Mouse (Mus musculus) lung, postnatal 0 days (tissue): ENCODE data around the gene Hspa1l. TPM values are rescaled to one million over a fixed set of nuclear protein-coding genes. Genes with fewer than 3 reads are reported as not detected.
"Not testable (repeated sequence)": the region's sequence is repeated elsewhere in the genome, so short reads cannot be mapped to it uniquely, and the experiment has no call there.

Source experiments
- ATAC-seq: fragments of 200-750 bp; cut with Nextera tagmentation; 2 replicates; pipeline ENCODE4 v1.8.0; 2017; ENCODE audit warnings: moderate library complexity
- DNase-seq: peaks from one replicate; pipeline ENCODE4 v3.0.0-alpha.2; 2016; ENCODE audit warnings: low spot score
- H3K27ac ChIP-seq: fragments of 300-500 bp; sonication (generic); 2 replicates; pipeline ENCODE4 v1.5.1; 2014; ENCODE audit warnings: antibody characterized with exemption, mild to moderate bottlenecking, low read length, mixed read lengths
- H3K27me3 ChIP-seq: fragments of 300-500 bp; sonication (generic); replicated peaks from 2 replicates; pipeline ENCODE4 v1.6.1; 2014; ENCODE audit warnings: low read length, mixed read lengths; ENCODE audit not compliant: insufficient read depth
- H3K36me3 ChIP-seq: fragments of 300-500 bp; sonication (generic); 2 replicates; pipeline ENCODE4 v1.6.1; 2014; ENCODE audit warnings: low read length, mixed read lengths; ENCODE audit not compliant: insufficient read depth
- H3K4me1 ChIP-seq: fragments of 300-500 bp; sonication (generic); 2 replicates; pipeline ENCODE4 v1.6.1; 2014; ENCODE audit warnings: antibody characterized with exemption, low read depth, low read length, mixed read lengths; ENCODE audit not compliant: insufficient read depth
- H3K4me2 ChIP-seq: fragments of 300-500 bp; sonication (generic); replicated peaks from 2 replicates; pipeline ENCODE4 v1.6.1; 2014; ENCODE audit warnings: low read depth, mild to moderate bottlenecking, low read length, moderate library complexity, mixed read lengths
- H3K4me3 ChIP-seq: fragments of 300-500 bp; sonication (generic); 2 replicates; pipeline ENCODE4 v1.5.1; 2014; ENCODE audit warnings: low read depth, low read length
- H3K9ac ChIP-seq: fragments of 300-500 bp; sonication (generic); replicated peaks from 2 replicates; pipeline ENCODE4 v1.6.1; 2014; ENCODE audit warnings: low read depth, mild to moderate bottlenecking
- H3K9me3 ChIP-seq: fragments of 300-500 bp; sonication (generic); 2 replicates; pipeline ENCODE4 v1.6.1; 2016; ENCODE audit warnings: low read length, mixed read lengths
- CTCF ChIP-seq: IDR thresholded peaks from 2 replicates; pipeline ENCODE4 v1.5.1; 2016; ENCODE audit warnings: antibody characterized with exemption, mild to moderate bottlenecking
- EP300 ChIP-seq: IDR thresholded peaks from 2 replicates; pipeline ENCODE4 v1.6.1; 2016; ENCODE audit warnings: antibody characterized with exemption, mild to moderate bottlenecking, control low read depth
- WGBS: fragments of 180-500 bp; shearing (Covaris S2); extraction: QIAGEN DNeasy Blood & Tissue Kit; methylation state at CpG from one replicate; pipeline ENCODE4 v1.1.7; 2014; 5-methylcytosine and 5-hydroxymethylcytosine counted together
- polyA plus RNA-seq: library from polyadenylated mRNA; unstranded; fragments of >200 nt; fragmentation: Nextera tagmentation; extraction: Ambion mirVana; gene quantifications from 2 replicates; pipeline ENCODE4 v1.2.1, GENCODE M21; 2015

Hspa1l gene
- polyA plus RNA-seq, 1 experiment from 2014 or later: 0.79 TPM

DNA sequence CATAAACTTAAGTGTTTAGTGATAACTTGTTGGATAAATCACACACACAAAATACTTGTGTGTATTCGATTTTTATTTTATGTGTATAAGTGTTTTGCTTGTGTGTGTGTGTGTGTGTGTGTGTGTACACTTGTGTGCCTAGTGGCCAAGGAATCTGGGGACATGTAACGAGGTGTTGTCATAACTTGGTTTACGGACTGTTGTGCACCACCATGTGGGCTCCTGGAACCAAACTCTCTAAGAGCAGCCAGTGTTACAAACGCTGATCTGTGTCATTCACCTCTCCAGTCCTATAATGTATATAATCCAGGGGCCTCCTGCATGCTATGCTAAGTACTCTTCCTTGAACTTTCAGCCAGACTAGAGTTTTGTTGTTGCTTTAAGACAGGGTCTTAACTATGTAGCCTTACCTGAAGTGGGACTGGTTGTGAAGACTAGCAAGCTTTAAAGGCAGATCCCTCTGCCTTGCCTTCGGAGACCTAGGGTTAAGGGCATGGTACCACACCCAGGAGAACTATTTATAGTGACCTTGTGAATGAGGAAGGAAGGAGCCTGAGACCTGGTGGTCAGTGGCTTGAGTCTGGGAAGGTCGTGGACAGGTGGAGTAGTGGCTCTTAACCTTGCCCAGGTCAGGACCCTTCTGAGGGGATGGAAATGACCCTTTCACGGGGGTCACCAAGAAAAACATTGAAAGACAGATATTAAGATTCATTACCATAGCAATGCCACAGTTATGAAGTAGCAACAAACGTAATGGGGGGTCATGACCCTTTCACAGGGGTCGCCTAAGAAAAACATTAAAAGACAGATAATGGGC, 30.7 kb downstream of the Hspa1l start:
- Histone ChIP-seq H3K4me1 (peaks cover 21% of the 10 kb centered on the region), H3K9ac (0 out of 2 replicates have a peak overlapping the region, but pooled peaks have one; percentile 16), H3K4me2 (peak overlapping the region; percentile 99; the same call in 1 of the 2 replicates), H3K9me3 (no peaks in the 10 kb centered on the region), H3K27ac (no peak overlapping the region), H3K4me3 (no peak overlapping the region), H3K27me3 (no peaks in the 10 kb centered on the region), H3K36me3 (no peaks in the 10 kb centered on the region)
- DNase-seq (no peak), ATAC-seq (no peak)
- TF ChIP-seq EP300: no peak
- no peak for TF ChIP-seq CTCF
- WGBS: 47% methylated on average over 9 of the region's 9 CpGs

DNA sequence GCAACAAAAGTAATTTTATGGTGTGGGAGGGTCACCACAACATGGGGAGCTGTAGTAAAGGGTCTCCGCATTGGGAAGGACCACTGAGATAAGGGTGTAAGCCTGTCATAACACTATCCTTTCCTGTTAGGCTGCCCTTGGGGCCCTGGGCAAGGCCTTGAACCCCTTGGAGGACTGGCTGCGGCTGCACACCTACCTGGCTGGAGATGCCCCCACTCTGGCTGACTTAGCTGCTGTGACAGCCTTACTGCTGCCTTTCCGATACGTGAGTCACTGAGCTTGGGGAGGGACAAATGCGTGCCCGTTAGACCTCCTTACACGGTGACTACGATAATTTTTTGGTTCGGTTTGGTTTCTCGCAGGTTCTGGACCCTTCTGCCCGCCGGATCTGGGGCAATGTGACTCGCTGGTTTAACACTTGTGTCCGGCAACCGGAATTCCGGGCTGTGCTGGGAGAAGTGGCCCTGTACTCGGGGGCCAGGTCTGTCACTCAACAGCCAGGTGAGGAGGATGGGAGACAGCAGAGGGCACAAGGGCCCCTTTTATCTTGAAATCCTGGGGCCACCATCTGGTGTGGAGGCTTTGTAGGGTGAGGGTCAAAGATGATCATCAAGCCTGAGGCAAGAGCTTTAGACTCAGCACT, 31.7 kb downstream of the Hspa1l start:
- 90% methylated on average over 17 of the region's 17 CpGs for WGBS
- DNase-seq: no peak
- H3K27me3 ChIP-seq: no peaks in the 10 kb centered on the region
- no peaks in the 10 kb centered on the region for H3K9me3 ChIP-seq
- no peak overlapping the region for H3K4me3 ChIP-seq
- H3K36me3 ChIP-seq: no peaks in the 10 kb centered on the region
- H3K4me2 ChIP-seq: no peak overlapping the region
- TF ChIP-seq EP300 (no peak), CTCF (no peak)
- peaks cover 21% of the 10 kb centered on the region for H3K4me1 ChIP-seq
- no peak for ATAC-seq
- no peak overlapping the region for H3K27ac ChIP-seq
- H3K9ac ChIP-seq: no peak overlapping the region

DNA sequence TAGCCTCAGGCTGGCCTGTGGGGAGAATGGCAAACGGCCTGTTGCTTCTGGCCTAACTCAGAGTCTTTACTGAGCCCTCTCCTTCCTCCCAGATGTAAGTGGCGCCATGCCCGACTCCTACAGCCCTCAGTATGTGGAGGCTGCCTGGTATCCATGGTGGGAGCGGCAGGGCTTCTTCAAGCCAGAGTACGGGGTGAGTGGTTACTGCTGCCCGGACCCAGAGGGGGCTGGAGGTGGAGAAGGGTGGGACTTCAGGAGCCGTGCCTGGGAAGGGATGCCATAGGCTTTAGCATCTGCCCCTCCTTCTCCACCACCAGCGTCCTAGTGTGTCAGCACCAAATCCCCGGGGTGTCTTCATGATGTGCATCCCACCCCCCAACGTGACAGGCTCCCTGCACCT, 32.7 kb downstream of the Hspa1l start:
- 89% methylated on average over 10 of the region's 10 CpGs for WGBS
- Histone ChIP-seq H3K36me3 (no peaks in the 10 kb centered on the region), H3K4me3 (no peak overlapping the region), H3K27ac (no peak overlapping the region), H3K4me1 (peaks cover 15% of the 10 kb centered on the region), H3K4me2 (no peak overlapping the region), H3K9ac (no peak overlapping the region), H3K27me3 (no peaks in the 10 kb centered on the region), H3K9me3 (no peaks in the 10 kb centered on the region)
- DNase-seq (no peak), ATAC-seq (no peak)
- TF ChIP-seq EP300 (no peak), CTCF (no peak)

DNA sequence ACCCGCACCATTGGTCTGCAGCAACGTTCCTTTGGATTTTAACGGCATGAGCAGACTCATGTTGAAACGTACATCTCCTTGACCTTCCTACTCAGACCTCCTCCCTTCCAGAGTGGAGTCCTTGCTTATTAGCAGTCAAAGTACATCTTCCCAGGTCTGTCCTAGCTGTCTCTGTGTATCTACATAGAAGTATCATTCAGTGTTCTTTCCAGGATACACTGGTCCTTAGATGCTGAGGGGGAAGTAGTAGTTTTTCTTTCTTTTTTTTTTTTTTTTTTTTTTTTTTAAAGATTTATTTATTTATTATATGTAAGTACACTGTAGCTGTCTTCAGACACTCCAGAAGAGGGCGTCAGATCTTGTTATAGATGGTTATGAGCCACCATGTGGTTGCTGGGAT, 33.4 kb downstream of the Hspa1l start:
- H3K27ac ChIP-seq, H3K36me3 ChIP-seq, H3K9me3 ChIP-seq, H3K4me3 ChIP-seq, DNase-seq, H3K4me2 ChIP-seq, ATAC-seq, H3K9ac ChIP-seq, H3K27me3 ChIP-seq: not testable (repeated sequence)
- 89% methylated on average over 4 of the region's 5 CpGs for WGBS
- H3K4me1 ChIP-seq: peaks cover 15% of the 10 kb centered on the region

DNA sequence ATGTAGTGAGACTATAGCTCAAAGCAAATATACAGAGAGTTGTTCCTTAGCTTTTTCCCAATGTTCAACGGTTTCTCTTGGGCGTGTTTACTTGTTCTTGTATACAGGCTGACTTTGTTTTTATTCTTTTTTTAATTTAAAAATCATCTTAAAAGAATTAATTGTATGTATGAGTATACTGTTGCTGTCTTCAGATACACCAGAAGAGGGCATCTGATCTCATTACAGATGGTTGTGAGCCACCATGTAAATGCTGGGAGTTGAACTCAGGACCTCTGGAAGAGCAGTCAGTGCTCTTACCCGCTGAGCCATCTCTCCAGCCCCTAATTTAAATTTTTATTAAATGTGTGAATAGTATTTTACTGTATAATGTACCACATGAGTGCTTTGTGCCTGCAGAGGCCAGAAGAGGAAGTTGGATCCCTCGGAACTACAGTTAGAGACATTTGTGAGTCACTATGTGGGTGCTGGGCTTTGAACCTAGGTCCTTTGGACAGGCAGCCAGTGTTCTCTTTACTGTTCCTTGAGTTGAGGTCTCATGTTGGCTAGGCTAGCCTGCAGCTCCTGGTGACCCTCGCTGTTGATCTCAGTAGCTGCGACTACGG, 35.0 kb downstream of the Hspa1l start:
- Histone ChIP-seq H3K4me2 (no peak overlapping the region), H3K9me3 (no peaks in the 10 kb centered on the region), H3K4me3 (no peak overlapping the region), H3K36me3 (peaks cover 14% of the 10 kb centered on the region), H3K27me3 (no peaks in the 10 kb centered on the region), H3K4me1 (peaks cover 6% of the 10 kb centered on the region), H3K9ac (no peak overlapping the region), H3K27ac (no peak overlapping the region)
- DNase-seq (no peak), ATAC-seq (no peak)
- TF ChIP-seq CTCF: peak; percentile 32; the same call in 1 of the 2 replicates
- no peak for TF ChIP-seq EP300
- WGBS: 89% methylated on average over 7 of the region's 7 CpGs

DNA sequence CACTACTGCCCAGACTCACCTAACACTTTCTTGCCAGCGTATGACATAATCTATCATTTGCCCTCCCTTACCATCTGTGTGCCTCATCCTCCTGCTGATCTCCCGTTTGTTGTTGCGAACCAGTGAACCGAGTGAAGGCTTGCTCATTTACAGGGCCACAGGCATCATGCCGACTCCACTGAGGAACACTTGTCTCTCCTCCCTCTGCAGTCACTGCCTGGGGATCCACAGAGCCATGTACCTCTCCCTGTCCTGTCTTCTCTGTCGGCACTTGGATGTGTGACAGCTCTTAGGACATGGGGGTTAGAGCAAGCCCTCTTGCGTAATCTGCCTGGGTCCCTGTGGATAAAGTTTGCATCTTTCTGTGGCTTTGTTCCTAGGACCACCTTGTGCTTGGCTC, 37.1 kb downstream of the Hspa1l start:
- Histone ChIP-seq H3K36me3 (peaks cover 28% of the 10 kb centered on the region), H3K4me2 (no peak overlapping the region), H3K9me3 (no peaks in the 10 kb centered on the region), H3K4me1 (no peaks in the 10 kb centered on the region), H3K27me3 (no peaks in the 10 kb centered on the region), H3K4me3 (no peak overlapping the region), H3K27ac (no peak overlapping the region), H3K9ac (no peak overlapping the region)
- no peak for TF ChIP-seq EP300
- TF ChIP-seq CTCF: no peak
- 87% methylated on average over 7 of the region's 7 CpGs for WGBS
- DNase-seq (no peak), ATAC-seq (no peak)
